Mouse (Mus musculus): ENCODE data around the gene Inip. TPM values are rescaled to one million over a fixed set of nuclear protein-coding genes. Genes with fewer than 3 reads are reported as not detected.

Gene Inip
- total and polyA plus RNA-seq, 2 experiments from 2014 or later: 20.3 to 40.5 TPM

- WGBS: 100% methylated on average over 1 of the region's 1 CpGs
- no peak for TF ChIP-seq CTCF (IDR thresholded peaks at IDR 0.05; ENCODE audit: low read depth)
- H3K4me1 ChIP-seq (ENCODE audit: insufficient read depth, low read length): peaks cover 3% of the 10 kb centered on the region
- H3K36me3 ChIP-seq (ENCODE audit: insufficient read depth, low read length): no peaks in the 10 kb centered on the region
- DNase-seq (ENCODE audit: low spot score): no peak
- H3K9me3 ChIP-seq (ENCODE audit: low read length): no peaks in the 10 kb centered on the region
- H3K9ac ChIP-seq (replicated peaks; ENCODE audit: low read length): no peak overlapping the region
- no peak overlapping the region for H3K4me3 ChIP-seq (ENCODE audit: low read length)
- H3K4me2 ChIP-seq (ENCODE audit: low read depth, low read length): no peak overlapping the region
- ATAC-seq: no peak
- H3K27ac ChIP-seq: no peak overlapping the region
- no peaks in the 10 kb centered on the region for H3K27me3 ChIP-seq (ENCODE audit: insufficient read depth, low read length)
Observed at GRCm38 (mm10) chr4:59821516-59821915, 20.1 kb upstream of the Inip start.

GRCm38 (mm10) chr4:59819477-59820022 lies 18.2 kb upstream of the Inip start:
- no peak overlapping the region for H3K4me3 ChIP-seq (ENCODE audit: low read length)
- H3K4me2 ChIP-seq (ENCODE audit: low read depth, low read length): peak overlapping the region; percentile 3; the same call in 1 of the 2 replicates
- no peaks in the 10 kb centered on the region for H3K27me3 ChIP-seq (ENCODE audit: insufficient read depth, low read length)
- H3K27ac ChIP-seq: peak overlapping the region; percentile 36
- peaks cover 3% of the 10 kb centered on the region for H3K4me1 ChIP-seq (ENCODE audit: insufficient read depth, low read length)
- peak; percentile 86 for ATAC-seq
- WGBS: 22% methylated on average over 12 of the region's 12 CpGs
- H3K9me3 ChIP-seq (ENCODE audit: low read length): no peaks in the 10 kb centered on the region
- H3K9ac ChIP-seq (replicated peaks; ENCODE audit: low read length): no peak overlapping the region
- peak; percentile 77 for DNase-seq (ENCODE audit: low spot score)
- no peak for TF ChIP-seq CTCF (IDR thresholded peaks at IDR 0.05; ENCODE audit: low read depth)
- H3K36me3 ChIP-seq (ENCODE audit: insufficient read depth, low read length): no peaks in the 10 kb centered on the region

DNA sequence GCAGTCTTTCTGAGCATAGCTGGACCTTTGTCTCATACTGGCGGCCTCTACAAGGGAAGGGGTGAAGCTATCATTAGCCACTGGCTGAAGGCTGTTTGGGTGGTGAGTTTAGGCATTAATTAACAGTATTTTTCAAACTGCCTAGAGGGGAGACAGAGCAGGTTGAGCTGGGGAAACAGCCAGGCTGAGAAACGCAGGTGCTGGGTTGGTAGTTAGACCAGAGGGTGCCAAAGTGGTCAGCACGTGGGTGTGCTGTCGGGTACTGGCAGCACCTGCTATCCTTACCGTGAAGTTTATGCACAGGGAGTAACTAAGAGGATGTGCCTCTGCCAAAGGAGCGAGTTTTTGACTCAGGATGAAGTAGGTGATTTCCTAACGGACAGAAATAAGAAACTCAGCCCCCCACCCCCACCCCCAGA lies 17.7 kb upstream of the Inip start:
- Histone ChIP-seq H3K4me2 (ENCODE audit: low read depth, low read length) (peak overlapping the region; percentile 3; the same call in 1 of the 2 replicates), H3K9me3 (ENCODE audit: low read length) (no peaks in the 10 kb centered on the region), H3K36me3 (ENCODE audit: insufficient read depth, low read length) (no peaks in the 10 kb centered on the region), H3K9ac (replicated peaks; ENCODE audit: low read length) (no peak overlapping the region), H3K4me1 (ENCODE audit: insufficient read depth, low read length) (peaks cover 3% of the 10 kb centered on the region; the same call in 1 of the 2 replicates), H3K27me3 (ENCODE audit: insufficient read depth, low read length) (no peaks in the 10 kb centered on the region), H3K4me3 (ENCODE audit: low read length) (no peak overlapping the region), H3K27ac (peak overlapping the region; percentile 1; the same call in 1 of the 2 replicates)
- DNase-seq (ENCODE audit: low spot score): peak; percentile 46
- 20% methylated on average over 7 of the region's 7 CpGs for WGBS
- ATAC-seq: peak; percentile 58
- TF ChIP-seq CTCF (IDR thresholded peaks at IDR 0.05; ENCODE audit: low read depth): no peak

- 75% methylated on average over 10 of the region's 10 CpGs for WGBS
- Histone ChIP-seq H3K9ac (replicated peaks; ENCODE audit: low read length) (no peak overlapping the region), H3K27me3 (ENCODE audit: insufficient read depth, low read length) (no peaks in the 10 kb centered on the region), H3K27ac (peak overlapping the region; percentile 1; the same call in 1 of the 2 replicates), H3K4me2 (ENCODE audit: low read depth, low read length) (no peak overlapping the region), H3K4me3 (ENCODE audit: low read length) (no peak overlapping the region), H3K9me3 (ENCODE audit: low read length) (no peaks in the 10 kb centered on the region), H3K36me3 (ENCODE audit: insufficient read depth, low read length) (no peaks in the 10 kb centered on the region), H3K4me1 (ENCODE audit: insufficient read depth, low read length) (peaks cover 3% of the 10 kb centered on the region; the same call in 1 of the 2 replicates)
- DNase-seq (ENCODE audit: low spot score): no peak
- no peak for TF ChIP-seq CTCF (IDR thresholded peaks at IDR 0.05; ENCODE audit: low read depth)
- ATAC-seq: no peak
Observed at GRCm38 (mm10) chr4:59818498-59818897, 17.1 kb upstream of the Inip start.

GRCm38 (mm10) chr4:59817790-59818189 lies 16.4 kb upstream of the Inip start:
- TF ChIP-seq CTCF (IDR thresholded peaks at IDR 0.05; ENCODE audit: low read depth): no peak
- no peaks in the 10 kb centered on the region for H3K9me3 ChIP-seq (ENCODE audit: low read length)
- no peak overlapping the region for H3K9ac ChIP-seq (replicated peaks; ENCODE audit: low read length)
- no peak overlapping the region for H3K27ac ChIP-seq
- H3K4me1 ChIP-seq (ENCODE audit: insufficient read depth, low read length): peaks cover 3% of the 10 kb centered on the region; the same call in 1 of the 2 replicates
- no peak for ATAC-seq
- no peak for DNase-seq (ENCODE audit: low spot score)
- no peak overlapping the region for H3K4me3 ChIP-seq (ENCODE audit: low read length)
- H3K36me3 ChIP-seq (ENCODE audit: insufficient read depth, low read length): no peaks in the 10 kb centered on the region
- H3K27me3 ChIP-seq (ENCODE audit: insufficient read depth, low read length): no peaks in the 10 kb centered on the region
- no peak overlapping the region for H3K4me2 ChIP-seq (ENCODE audit: low read depth, low read length)
- 75% methylated on average over 5 of the region's 5 CpGs for WGBS

DNA sequence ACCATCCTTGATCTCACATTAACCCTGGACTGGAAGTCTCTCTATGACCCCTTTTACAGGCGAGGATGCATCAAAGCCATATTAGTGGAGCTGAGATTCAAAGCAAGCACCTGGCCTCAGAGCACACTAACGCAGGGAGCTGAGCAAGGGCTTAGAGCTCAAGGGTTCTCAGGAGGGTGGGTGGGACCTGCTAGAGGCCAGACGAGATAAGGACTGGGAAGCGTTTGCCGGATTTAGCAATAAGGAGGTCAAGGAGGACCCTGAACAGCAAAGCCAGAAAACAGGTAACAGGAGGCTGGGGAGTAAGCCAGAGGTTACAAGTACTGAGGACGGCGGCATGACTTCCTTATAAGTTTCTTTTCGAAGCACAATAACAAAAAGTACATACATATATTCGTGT lies 15.1 kb upstream of the Inip start:
- Histone ChIP-seq H3K27ac (no peak overlapping the region), H3K4me3 (ENCODE audit: low read length) (no peak overlapping the region), H3K9ac (replicated peaks; ENCODE audit: low read length) (no peak overlapping the region), H3K27me3 (ENCODE audit: insufficient read depth, low read length) (no peaks in the 10 kb centered on the region), H3K36me3 (ENCODE audit: insufficient read depth, low read length) (no peaks in the 10 kb centered on the region), H3K9me3 (ENCODE audit: low read length) (no peaks in the 10 kb centered on the region), H3K4me1 (ENCODE audit: insufficient read depth, low read length) (peaks cover 3% of the 10 kb centered on the region; the same call in 1 of the 2 replicates), H3K4me2 (ENCODE audit: low read depth, low read length) (no peak overlapping the region)
- TF ChIP-seq CTCF (IDR thresholded peaks at IDR 0.05; ENCODE audit: low read depth): no peak
- WGBS: 78% methylated on average over 9 of the region's 9 CpGs
- DNase-seq (ENCODE audit: low spot score) (no peak), ATAC-seq (no peak)

DNA sequence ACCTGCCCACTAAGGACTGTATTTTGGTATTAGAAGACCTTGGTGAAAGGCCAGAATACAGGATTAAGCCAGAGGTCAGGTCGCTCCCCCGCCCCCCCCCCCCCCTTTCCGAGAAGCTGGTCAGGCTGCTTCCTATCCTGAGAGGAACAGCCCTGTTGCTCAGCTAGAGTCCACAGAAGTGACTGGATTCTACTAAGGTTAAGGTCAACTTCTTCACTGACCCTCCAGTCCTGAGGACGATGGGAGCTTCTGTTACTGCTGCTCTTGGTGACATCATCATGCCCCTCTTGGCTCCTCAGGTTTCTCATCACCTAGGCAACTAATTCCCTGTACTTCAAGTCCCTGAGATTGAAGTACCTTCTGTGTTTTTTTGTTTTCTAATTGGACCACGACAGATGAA lies 14.6 kb upstream of the Inip start:
- no peak for TF ChIP-seq CTCF (IDR thresholded peaks at IDR 0.05; ENCODE audit: low read depth)
- H3K9me3 ChIP-seq (ENCODE audit: low read length): no peaks in the 10 kb centered on the region
- 64% methylated on average over 5 of the region's 5 CpGs for WGBS
- no peak overlapping the region for H3K4me3 ChIP-seq (ENCODE audit: low read length)
- no peak overlapping the region for H3K9ac ChIP-seq (replicated peaks; ENCODE audit: low read length)
- DNase-seq (ENCODE audit: low spot score) (no peak), ATAC-seq (no peak)
- no peak overlapping the region for H3K27ac ChIP-seq
- H3K4me2 ChIP-seq (ENCODE audit: low read depth, low read length): no peak overlapping the region
- H3K27me3 ChIP-seq (ENCODE audit: insufficient read depth, low read length): no peaks in the 10 kb centered on the region
- no peaks in the 10 kb centered on the region for H3K36me3 ChIP-seq (ENCODE audit: insufficient read depth, low read length)
- peaks cover 3% of the 10 kb centered on the region; the same call in 1 of the 2 replicates for H3K4me1 ChIP-seq (ENCODE audit: insufficient read depth, low read length)

Measured in hindbrain, postnatal 0 days (tissue).